Mouse (Mus musculus): ENCODE data around the gene Rbm24. TPM values are rescaled to one million over a fixed set of nuclear protein-coding genes. Genes with fewer than 3 reads are reported as not detected.

The Rbm24 gene
- polyA plus RNA-seq, 1 experiment from 2014 or later = 1.5 TPM

- WGBS = 69% methylated on average over 7 of the region's 7 CpGs
- Histone ChIP-seq H3K27me3 (no peaks in the 10 kb centered on the region), H3K9me3 (replicated peaks) (no peaks in the 10 kb centered on the region), H3K4me2 (no peak overlapping the region), H3K27ac (no peak overlapping the region), H3K9ac (no peak overlapping the region), H3K36me3 (no peaks in the 10 kb centered on the region), H3K4me1 (no peaks in the 10 kb centered on the region), H3K4me3 (replicated peaks) (no peak overlapping the region)
- no peak for ATAC-seq (replicated peaks; ENCODE audit: low FRiP score)
These were observed 25.8 kb downstream of the Rbm24 start for GRCm38 (mm10) chr13:46444021-46444420.

- Histone ChIP-seq H3K9me3 (replicated peaks) (no peaks in the 10 kb centered on the region), H3K4me1 (no peaks in the 10 kb centered on the region), H3K4me2 (no peak overlapping the region), H3K27ac (no peak overlapping the region), H3K36me3 (no peaks in the 10 kb centered on the region), H3K4me3 (replicated peaks) (no peak overlapping the region), H3K27me3 (no peaks in the 10 kb centered on the region), H3K9ac (no peak overlapping the region)
- ATAC-seq (replicated peaks; ENCODE audit: low FRiP score) = no peak
- WGBS = 90% methylated on average over 6 of the region's 6 CpGs
These were observed 27.8 kb downstream of the Rbm24 start for GRCm38 (mm10) chr13:46446062-46446461.

GRCm38 (mm10) chr13:46448276-46448675 is 30.0 kb downstream of the Rbm24 start:
- Histone ChIP-seq H3K27me3 (no peaks in the 10 kb centered on the region), H3K4me1 (no peaks in the 10 kb centered on the region), H3K4me2 (no peak overlapping the region), H3K9me3 (replicated peaks) (no peaks in the 10 kb centered on the region), H3K27ac (no peak overlapping the region), H3K36me3 (no peaks in the 10 kb centered on the region), H3K4me3 (replicated peaks) (no peak overlapping the region), H3K9ac (no peak overlapping the region)
- 89% methylated on average over 2 of the region's 2 CpGs for WGBS
- no peak for ATAC-seq (replicated peaks; ENCODE audit: low FRiP score)

GRCm38 (mm10) chr13:46449955-46450354 is 31.7 kb downstream of the Rbm24 start:
- no peak overlapping the region for H3K9ac ChIP-seq
- H3K4me1 ChIP-seq = no peaks in the 10 kb centered on the region
- H3K27ac ChIP-seq = no peak overlapping the region
- no peaks in the 10 kb centered on the region for H3K36me3 ChIP-seq
- ATAC-seq (replicated peaks; ENCODE audit: low FRiP score) = no peak
- H3K4me3 ChIP-seq (replicated peaks) = no peak overlapping the region
- H3K4me2 ChIP-seq = no peak overlapping the region
- H3K9me3 ChIP-seq (replicated peaks) = no peaks in the 10 kb centered on the region
- 78% methylated on average over 4 of the region's 4 CpGs for WGBS
- H3K27me3 ChIP-seq = no peaks in the 10 kb centered on the region

- Histone ChIP-seq H3K27me3 (no peaks in the 10 kb centered on the region), H3K9me3 (replicated peaks) (no peaks in the 10 kb centered on the region), H3K4me3 (replicated peaks) (no peak overlapping the region), H3K9ac (no peak overlapping the region), H3K27ac (no peak overlapping the region), H3K36me3 (no peaks in the 10 kb centered on the region), H3K4me1 (no peaks in the 10 kb centered on the region), H3K4me2 (no peak overlapping the region)
- WGBS = 75% methylated on average over 7 of the region's 7 CpGs
- ATAC-seq (replicated peaks; ENCODE audit: low FRiP score) = no peak
These were observed 32.4 kb downstream of the Rbm24 start for GRCm38 (mm10) chr13:46450623-46451022.

GRCm38 (mm10) chr13:46451548-46451947 is 33.3 kb downstream of the Rbm24 start:
- Histone ChIP-seq H3K4me3 (replicated peaks) (no peak overlapping the region), H3K9ac (no peak overlapping the region), H3K27me3 (no peaks in the 10 kb centered on the region), H3K9me3 (replicated peaks) (no peaks in the 10 kb centered on the region), H3K4me1 (no peaks in the 10 kb centered on the region), H3K36me3 (no peaks in the 10 kb centered on the region), H3K27ac (no peak overlapping the region), H3K4me2 (no peak overlapping the region)
- WGBS = 75% methylated on average over 3 of the region's 3 CpGs
- no peak for ATAC-seq (replicated peaks; ENCODE audit: low FRiP score)

- WGBS = 69% methylated on average over 10 of the region's 10 CpGs
- Histone ChIP-seq H3K9ac (no peak overlapping the region), H3K9me3 (replicated peaks) (no peaks in the 10 kb centered on the region), H3K27me3 (no peaks in the 10 kb centered on the region), H3K27ac (no peak overlapping the region), H3K4me1 (no peaks in the 10 kb centered on the region), H3K4me3 (replicated peaks) (no peak overlapping the region), H3K4me2 (no peak overlapping the region), H3K36me3 (no peaks in the 10 kb centered on the region)
- no peak for ATAC-seq (replicated peaks; ENCODE audit: low FRiP score)
These were observed 41.3 kb downstream of the Rbm24 start for GRCm38 (mm10) chr13:46459546-46459945.

- Histone ChIP-seq H3K9ac (no peak overlapping the region), H3K27ac (no peak overlapping the region), H3K4me3 (replicated peaks) (no peak overlapping the region), H3K36me3 (no peaks in the 10 kb centered on the region), H3K4me2 (no peak overlapping the region), H3K9me3 (replicated peaks) (no peaks in the 10 kb centered on the region), H3K4me1 (no peaks in the 10 kb centered on the region), H3K27me3 (no peaks in the 10 kb centered on the region)
- no peak for ATAC-seq (replicated peaks; ENCODE audit: low FRiP score)
- WGBS = 91% methylated on average over 4 of the region's 4 CpGs
These were observed 44.0 kb downstream of the Rbm24 start for GRCm38 (mm10) chr13:46462280-46462679.

GRCm38 (mm10) chr13:46463764-46464163 is 45.5 kb downstream of the Rbm24 start:
- WGBS = 58% methylated on average over 3 of the region's 3 CpGs
- H3K4me2 ChIP-seq = no peak overlapping the region
- ATAC-seq (replicated peaks; ENCODE audit: low FRiP score) = no peak

GRCm38 (mm10) chr13:46468251-46468650 is 50.0 kb downstream of the Rbm24 start:
- no peaks in the 10 kb centered on the region for H3K27me3 ChIP-seq
- no peaks in the 10 kb centered on the region for H3K4me1 ChIP-seq
- 53% methylated on average over 8 of the region's 8 CpGs for WGBS

More at GRCm38 (mm10) chr13:46463764-46464163, 45.5 kb downstream of the Rbm24 start:
- Histone ChIP-seq H3K9me3 (replicated peaks) (no peaks in the 10 kb centered on the region), H3K27me3 (no peaks in the 10 kb centered on the region), H3K36me3 (no peaks in the 10 kb centered on the region), H3K9ac (no peak overlapping the region), H3K27ac (no peak overlapping the region), H3K4me1 (no peaks in the 10 kb centered on the region), H3K4me3 (replicated peaks) (no peak overlapping the region)

GRCm38 (mm10) chr13:46469536-46469935 is 51.3 kb downstream of the Rbm24 start:
- whole genome bisulfite sequencing = 96% methylated on average over 2 of the region's 2 CpGs
- no peak overlapping the region for H3K9ac ChIP-seq
- H3K4me3 ChIP-seq (replicated peaks) = no peak overlapping the region
- no peak overlapping the region for H3K4me2 ChIP-seq
- ATAC-seq (replicated peaks; ENCODE audit: low FRiP score) = no peak
- H3K36me3 ChIP-seq = no peaks in the 10 kb centered on the region
- no peaks in the 10 kb centered on the region for H3K27me3 ChIP-seq
- no peak overlapping the region for H3K27ac ChIP-seq
- H3K9me3 ChIP-seq (replicated peaks) = no peaks in the 10 kb centered on the region
- H3K4me1 ChIP-seq = no peaks in the 10 kb centered on the region

More at GRCm38 (mm10) chr13:46468251-46468650, 50.0 kb downstream of the Rbm24 start:
- Histone ChIP-seq H3K36me3 (no peaks in the 10 kb centered on the region), H3K4me3 (replicated peaks) (no peak overlapping the region), H3K9ac (no peak overlapping the region), H3K27ac (no peak overlapping the region), H3K9me3 (replicated peaks) (no peaks in the 10 kb centered on the region), H3K4me2 (no peak overlapping the region)
- ATAC-seq (replicated peaks; ENCODE audit: low FRiP score) = no peak
